Mouse (Mus musculus): ENCODE results near the gene Ascc3. TPM values are rescaled to one million over a fixed set of nuclear protein-coding genes. Genes with fewer than 3 reads are reported as not detected.
A peak's percentile ranks its signal among the peaks of the same experiment; 100 is the strongest.

Gene Ascc3
- polyA plus RNA-seq, 1 experiment from 2014 or later = 26.0 TPM

DNA sequence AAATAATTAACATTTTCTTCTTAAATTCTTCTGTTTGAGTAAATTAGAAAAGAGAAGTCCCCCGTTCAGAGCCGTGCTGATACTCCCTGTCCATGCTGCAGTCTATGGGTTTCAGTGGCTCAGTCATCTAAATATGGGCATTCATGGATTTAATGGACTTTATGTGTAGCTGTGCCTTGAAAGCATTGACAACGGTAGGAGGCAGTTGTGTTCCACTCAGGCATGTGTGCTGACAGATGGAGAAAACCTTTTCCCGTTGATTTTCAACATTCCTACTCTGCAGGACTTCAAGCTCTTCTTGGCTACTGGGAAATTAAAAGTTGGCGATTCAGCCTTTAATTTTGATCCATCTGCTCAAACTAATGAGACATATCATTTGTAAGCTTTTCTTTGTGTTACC is 79.0 kb downstream of the Ascc3 start:
- Histone ChIP-seq H3K36me3 (no peaks in the 10 kb centered on the region), H3K9ac (replicated peaks) (no peak overlapping the region), H3K4me3 (replicated peaks) (no peak overlapping the region), H3K9me3 (no peaks in the 10 kb centered on the region), H3K27me3 (no peaks in the 10 kb centered on the region), H3K27ac (no peak overlapping the region), H3K4me1 (replicated peaks) (no peaks in the 10 kb centered on the region), H3K4me2 (no peak overlapping the region)
- 87% methylated on average over 5 of the region's 5 CpGs for WGBS
- ATAC-seq (ENCODE audit: insufficient number of reproducible peaks, insufficient read depth, low FRiP score, low TSS enrichment, low read depth) = no peak

GRCm38 (mm10) chr10:50690324-50690723 is 97.9 kb downstream of the Ascc3 start:
- peaks cover 5% of the 10 kb centered on the region; the same call in 1 of the 2 replicates for H3K36me3 ChIP-seq
- no peaks in the 10 kb centered on the region for H3K9me3 ChIP-seq
- H3K4me1 ChIP-seq (replicated peaks) = no peaks in the 10 kb centered on the region
- H3K9ac ChIP-seq (replicated peaks) = no peak overlapping the region
- H3K27me3 ChIP-seq = no peaks in the 10 kb centered on the region
- ATAC-seq (ENCODE audit: insufficient number of reproducible peaks, insufficient read depth, low FRiP score, low TSS enrichment, low read depth) = no peak
- no peak overlapping the region for H3K4me3 ChIP-seq (replicated peaks)
- no peak overlapping the region for H3K4me2 ChIP-seq
- no peak overlapping the region for H3K27ac ChIP-seq

DNA sequence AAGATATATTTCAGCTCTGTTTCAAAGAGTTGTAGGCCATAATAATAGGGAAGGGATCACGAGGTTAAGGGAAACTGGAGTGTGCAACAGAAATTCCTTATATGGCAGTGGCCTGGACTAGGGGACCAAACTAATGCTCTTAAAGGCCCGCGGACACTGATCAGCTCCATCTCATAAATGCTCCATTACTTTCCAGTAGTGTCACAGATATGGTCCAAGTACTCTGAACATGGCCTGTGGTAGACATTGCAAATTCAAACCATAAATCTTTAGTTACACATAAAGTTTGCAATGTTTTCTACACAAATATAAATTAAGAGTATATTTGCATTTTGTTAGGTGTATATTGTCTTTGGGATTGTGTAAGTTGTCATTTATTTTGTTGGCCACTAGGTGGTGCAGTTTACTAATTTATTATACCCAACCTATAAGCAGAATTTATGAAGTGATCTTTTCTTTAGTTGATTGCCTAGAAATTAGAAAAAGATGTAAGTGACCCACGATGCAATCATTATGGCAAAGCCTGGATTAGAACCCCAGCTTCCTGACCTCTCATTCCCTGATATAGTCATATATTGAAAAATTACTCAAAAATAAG is 106.5 kb downstream of the Ascc3 start:
- H3K9ac ChIP-seq (replicated peaks) = no peak overlapping the region
- no peak overlapping the region for H3K4me2 ChIP-seq
- 0 out of 2 replicates have a peak, but pooled peaks cover 3% of the 10 kb centered on the region for H3K36me3 ChIP-seq
- no peak overlapping the region for H3K4me3 ChIP-seq (replicated peaks)
- 59% methylated on average over 4 of the region's 4 CpGs for WGBS
- H3K27ac ChIP-seq = no peak overlapping the region
- H3K27me3 ChIP-seq = no peaks in the 10 kb centered on the region
- ATAC-seq (ENCODE audit: insufficient number of reproducible peaks, insufficient read depth, low FRiP score, low TSS enrichment, low read depth) = no peak
- no peaks in the 10 kb centered on the region for H3K9me3 ChIP-seq
- H3K4me1 ChIP-seq (replicated peaks) = no peaks in the 10 kb centered on the region

GRCm38 (mm10) chr10:50701736-50702135 is 109.3 kb downstream of the Ascc3 start:
- Histone ChIP-seq H3K27ac (no peak overlapping the region), H3K4me1 (replicated peaks) (no peaks in the 10 kb centered on the region), H3K9ac (replicated peaks) (no peak overlapping the region), H3K4me2 (no peak overlapping the region), H3K27me3 (no peaks in the 10 kb centered on the region), H3K4me3 (replicated peaks) (no peak overlapping the region), H3K36me3 (0 out of 2 replicates have a peak, but pooled peaks cover 3% of the 10 kb centered on the region), H3K9me3 (no peaks in the 10 kb centered on the region)
- no peak for ATAC-seq (ENCODE audit: insufficient number of reproducible peaks, insufficient read depth, low FRiP score, low TSS enrichment, low read depth)
- 76% methylated on average over 2 of the region's 2 CpGs for WGBS

- H3K9ac ChIP-seq (replicated peaks) = no peak overlapping the region
- no peak overlapping the region for H3K4me2 ChIP-seq
- no peaks in the 10 kb centered on the region for H3K4me1 ChIP-seq (replicated peaks)
- no peaks in the 10 kb centered on the region for H3K27me3 ChIP-seq
- no peak overlapping the region for H3K4me3 ChIP-seq (replicated peaks)
- H3K9me3 ChIP-seq = no peaks in the 10 kb centered on the region
- WGBS = 83% methylated on average over 3 of the region's 3 CpGs
- ATAC-seq (ENCODE audit: insufficient number of reproducible peaks, insufficient read depth, low FRiP score, low TSS enrichment, low read depth) = no peak
- no peak overlapping the region for H3K27ac ChIP-seq
- 0 out of 2 replicates have a peak, but pooled peaks cover 3% of the 10 kb centered on the region for H3K36me3 ChIP-seq
These were observed 109.9 kb downstream of the Ascc3 start for GRCm38 (mm10) chr10:50702361-50702760.

- H3K4me3 ChIP-seq (replicated peaks) = no peak overlapping the region
- H3K4me2 ChIP-seq = no peak overlapping the region
- H3K9me3 ChIP-seq = no peaks in the 10 kb centered on the region
- no peak overlapping the region for H3K9ac ChIP-seq (replicated peaks)
- ATAC-seq (ENCODE audit: insufficient number of reproducible peaks, insufficient read depth, low FRiP score, low TSS enrichment, low read depth) = 0 out of 2 replicates have a peak, but pooled peaks have one; percentile 37
- no peak overlapping the region for H3K27ac ChIP-seq
- 30% methylated on average over 6 of the region's 6 CpGs for WGBS
- H3K4me1 ChIP-seq (replicated peaks) = no peaks in the 10 kb centered on the region
- 0 out of 2 replicates have a peak, but pooled peaks cover 6% of the 10 kb centered on the region for H3K36me3 ChIP-seq
- H3K27me3 ChIP-seq = no peaks in the 10 kb centered on the region
These were observed 111.7 kb downstream of the Ascc3 start for GRCm38 (mm10) chr10:50704202-50704601.

- H3K9me3 ChIP-seq = no peaks in the 10 kb centered on the region
- no peaks in the 10 kb centered on the region for H3K27me3 ChIP-seq
- 0 out of 2 replicates have a peak, but pooled peaks cover 6% of the 10 kb centered on the region for H3K36me3 ChIP-seq
- ATAC-seq (ENCODE audit: insufficient number of reproducible peaks, insufficient read depth, low FRiP score, low TSS enrichment, low read depth) = no peak
- H3K4me2 ChIP-seq = no peak overlapping the region
- no peak overlapping the region for H3K9ac ChIP-seq (replicated peaks)
- WGBS = 80% methylated on average over 3 of the region's 3 CpGs
- H3K4me1 ChIP-seq (replicated peaks) = no peaks in the 10 kb centered on the region
- H3K27ac ChIP-seq = no peak overlapping the region
- H3K4me3 ChIP-seq (replicated peaks) = no peak overlapping the region
These were observed 112.4 kb downstream of the Ascc3 start for GRCm38 (mm10) chr10:50704898-50705297.

- ATAC-seq (ENCODE audit: insufficient number of reproducible peaks, insufficient read depth, low FRiP score, low TSS enrichment, low read depth) = no peak
- Histone ChIP-seq H3K4me3 (replicated peaks) (no peak overlapping the region), H3K4me2 (no peak overlapping the region), H3K36me3 (peaks cover 10% of the 10 kb centered on the region; the same call in 1 of the 2 replicates), H3K9me3 (no peaks in the 10 kb centered on the region), H3K9ac (replicated peaks) (no peak overlapping the region), H3K27ac (no peak overlapping the region), H3K4me1 (replicated peaks) (no peaks in the 10 kb centered on the region), H3K27me3 (no peaks in the 10 kb centered on the region)
- WGBS = 72% methylated on average over 3 of the region's 3 CpGs
These were observed 118.8 kb downstream of the Ascc3 start for GRCm38 (mm10) chr10:50711286-50711685.

DNA sequence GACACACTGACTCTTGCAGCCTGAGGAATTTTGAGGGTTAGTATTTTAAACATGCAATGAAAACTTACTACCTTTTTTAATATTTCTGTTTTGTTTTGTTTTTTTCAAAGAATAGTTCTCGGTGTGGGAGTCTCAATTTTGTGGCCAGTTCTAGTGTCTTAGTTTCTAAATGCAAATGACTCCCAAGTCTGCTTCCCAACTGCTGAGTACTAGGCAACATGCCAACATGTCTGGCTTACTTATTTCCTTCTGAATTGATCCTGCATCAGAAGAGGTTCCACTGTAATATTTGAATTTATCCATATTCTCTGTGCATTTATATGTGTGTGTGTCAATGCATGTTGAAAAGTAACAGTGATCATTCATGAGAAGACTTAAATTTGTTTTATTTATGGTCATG is 119.3 kb downstream of the Ascc3 start:
- Histone ChIP-seq H3K4me3 (replicated peaks) (no peak overlapping the region), H3K4me1 (replicated peaks) (no peaks in the 10 kb centered on the region), H3K9ac (replicated peaks) (no peak overlapping the region), H3K27ac (no peak overlapping the region), H3K4me2 (no peak overlapping the region), H3K27me3 (no peaks in the 10 kb centered on the region), H3K9me3 (no peaks in the 10 kb centered on the region), H3K36me3 (peaks cover 10% of the 10 kb centered on the region; the same call in 1 of the 2 replicates)
- ATAC-seq (ENCODE audit: insufficient number of reproducible peaks, insufficient read depth, low FRiP score, low TSS enrichment, low read depth) = no peak
- WGBS = 88% methylated on average over 1 of the region's 1 CpGs

- Histone ChIP-seq H3K4me3 (replicated peaks) (no peak overlapping the region), H3K9me3 (no peaks in the 10 kb centered on the region), H3K27ac (no peak overlapping the region), H3K36me3 (peaks cover 7% of the 10 kb centered on the region; the same call in 1 of the 2 replicates), H3K4me1 (replicated peaks) (no peaks in the 10 kb centered on the region), H3K9ac (replicated peaks) (no peak overlapping the region), H3K27me3 (no peaks in the 10 kb centered on the region), H3K4me2 (no peak overlapping the region)
- ATAC-seq (ENCODE audit: insufficient number of reproducible peaks, insufficient read depth, low FRiP score, low TSS enrichment, low read depth) = no peak
These were observed 141.0 kb downstream of the Ascc3 start for GRCm38 (mm10) chr10:50733459-50733858.

DNA sequence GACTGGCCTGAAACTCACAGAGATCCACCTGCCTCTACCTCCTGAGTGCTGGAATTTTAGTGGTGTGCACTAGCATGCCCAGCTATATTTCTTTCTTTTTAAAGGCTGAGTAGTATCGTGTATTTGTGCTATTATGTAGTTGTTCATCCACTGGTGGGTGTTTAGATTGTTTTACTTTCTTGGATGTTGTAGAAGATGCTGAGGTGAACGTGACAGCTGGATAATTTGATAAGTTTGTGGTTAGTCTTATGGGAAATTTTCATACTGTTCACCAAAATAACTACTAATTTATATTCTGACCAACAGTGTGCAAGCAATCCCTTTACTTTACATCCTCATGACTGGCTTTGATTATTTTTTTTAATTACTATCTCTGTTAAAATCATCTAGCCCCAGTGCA is 169.6 kb downstream of the Ascc3 start:
- H3K4me2 ChIP-seq = no peak overlapping the region
- no peak overlapping the region for H3K4me3 ChIP-seq (replicated peaks)
- no peak overlapping the region for H3K27ac ChIP-seq
- ATAC-seq (ENCODE audit: insufficient number of reproducible peaks, insufficient read depth, low FRiP score, low TSS enrichment, low read depth) = no peak
- no peaks in the 10 kb centered on the region for H3K9me3 ChIP-seq
- no peaks in the 10 kb centered on the region for H3K36me3 ChIP-seq
- no peak overlapping the region for H3K9ac ChIP-seq (replicated peaks)
- WGBS = 80% methylated on average over 2 of the region's 2 CpGs
- H3K4me1 ChIP-seq (replicated peaks) = no peaks in the 10 kb centered on the region; the same call in 1 of the 2 replicates
- H3K27me3 ChIP-seq = peaks cover 25% of the 10 kb centered on the region

DNA sequence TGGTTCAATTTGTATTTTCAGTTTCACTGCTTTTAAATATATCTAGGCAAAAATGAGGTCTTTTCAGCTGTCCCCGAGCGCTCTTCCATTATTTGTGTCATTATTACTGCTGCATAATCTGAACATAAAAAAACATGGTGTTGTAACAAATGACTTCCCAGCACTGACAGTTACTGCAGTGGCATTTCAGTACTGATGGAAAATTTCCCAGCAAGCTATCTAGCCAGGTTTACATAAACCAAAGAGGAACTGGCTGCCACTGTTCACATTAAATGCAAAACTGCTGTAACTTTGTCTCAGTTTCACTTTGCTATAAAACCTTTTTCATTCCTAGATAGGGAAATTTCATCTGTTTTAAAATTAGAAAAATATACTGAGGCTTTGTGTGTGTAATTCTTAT is 170.5 kb downstream of the Ascc3 start:
- ATAC-seq (ENCODE audit: insufficient number of reproducible peaks, insufficient read depth, low FRiP score, low TSS enrichment, low read depth) = no peak
- H3K27me3 ChIP-seq = peaks cover 29% of the 10 kb centered on the region
- no peak overlapping the region for H3K4me3 ChIP-seq (replicated peaks)
- H3K27ac ChIP-seq = no peak overlapping the region
- H3K4me1 ChIP-seq (replicated peaks) = no peaks in the 10 kb centered on the region; the same call in 1 of the 2 replicates
- no peak overlapping the region for H3K9ac ChIP-seq (replicated peaks)
- H3K36me3 ChIP-seq = no peaks in the 10 kb centered on the region; the same call in 1 of the 2 replicates
- no peak overlapping the region for H3K4me2 ChIP-seq
- H3K9me3 ChIP-seq = no peaks in the 10 kb centered on the region
- WGBS = 45% methylated on average over 2 of the region's 2 CpGs
